Mouse (Mus musculus) midbrain, embryonic 11.5 days (tissue): ENCODE data around the gene Dnajc11. TPM values are rescaled to one million over a fixed set of nuclear protein-coding genes. Genes with fewer than 3 reads are reported as not detected.

Source experiments
- polyA plus RNA-seq: library from polyadenylated mRNA; unstranded; fragments of >200 nt; fragmentation: Nextera tagmentation; extraction: Ambion mirVana; gene quantifications from 2 replicates; pipeline ENCODE4 v1.2.1, GENCODE M21; 2014

The Dnajc11 gene
- polyA plus RNA-seq, 1 experiment from 2014 or later: 86.8 TPM

Other genes starting within 250 kb of the Dnajc11 start
- gene Camta1, start 71.8 kb upstream of the Dnajc11 start, polyA plus RNA-seq: 150 TPM in 2 replicates
- gene Thap3, start 55.3 kb downstream of the Dnajc11 start, polyA plus RNA-seq: 21.9 and 24.6 TPM in 2 replicates
- 21.5 and 22.9 TPM in 2 replicates for gene Phf13, start 62.6 kb downstream of the Dnajc11 start, polyA plus RNA-seq
- 2.0 and 2.6 TPM in 2 replicates for gene Klhl21, start 75.1 kb downstream of the Dnajc11 start, polyA plus RNA-seq
- gene Zbtb48, start 94.0 kb downstream of the Dnajc11 start, polyA plus RNA-seq: 21.1 and 22.5 TPM in 2 replicates
- 0.44 and 0.58 TPM in 2 replicates for gene Tas1r1, start 104.9 kb downstream of the Dnajc11 start, polyA plus RNA-seq
- gene Nol9, start 105.6 kb downstream of the Dnajc11 start, polyA plus RNA-seq: 23.4 TPM in 2 replicates
- gene Plekhg5, start 138.8 kb downstream of the Dnajc11 start, polyA plus RNA-seq: 3.6 and 5.1 TPM in 2 replicates
- 0.28 and 0.31 TPM in 2 replicates for gene Tnfrsf25, start 182.2 kb downstream of the Dnajc11 start, polyA plus RNA-seq
- gene Espn, start 218.7 kb downstream of the Dnajc11 start, polyA plus RNA-seq: 0.33 and 0.61 TPM in 2 replicates
- 1.0 and 1.4 TPM in 2 replicates for gene Hes2, start 225.2 kb downstream of the Dnajc11 start, polyA plus RNA-seq
- 92.5 and 93.5 TPM in 2 replicates for gene Acot7, start 244.4 kb downstream of the Dnajc11 start, polyA plus RNA-seq